Mouse (Mus musculus) mature B cell (primary cell): Measurements from ENCODE around the gene Npdc1.

Source experiments
- in situ Hi-C: fragments of 300-500 bp; cut with MboI; formaldehyde crosslinking; loops from 2 replicates; pipeline ENCODE4 v1.14.3; 2019

The Npdc1 gene

DNA sequence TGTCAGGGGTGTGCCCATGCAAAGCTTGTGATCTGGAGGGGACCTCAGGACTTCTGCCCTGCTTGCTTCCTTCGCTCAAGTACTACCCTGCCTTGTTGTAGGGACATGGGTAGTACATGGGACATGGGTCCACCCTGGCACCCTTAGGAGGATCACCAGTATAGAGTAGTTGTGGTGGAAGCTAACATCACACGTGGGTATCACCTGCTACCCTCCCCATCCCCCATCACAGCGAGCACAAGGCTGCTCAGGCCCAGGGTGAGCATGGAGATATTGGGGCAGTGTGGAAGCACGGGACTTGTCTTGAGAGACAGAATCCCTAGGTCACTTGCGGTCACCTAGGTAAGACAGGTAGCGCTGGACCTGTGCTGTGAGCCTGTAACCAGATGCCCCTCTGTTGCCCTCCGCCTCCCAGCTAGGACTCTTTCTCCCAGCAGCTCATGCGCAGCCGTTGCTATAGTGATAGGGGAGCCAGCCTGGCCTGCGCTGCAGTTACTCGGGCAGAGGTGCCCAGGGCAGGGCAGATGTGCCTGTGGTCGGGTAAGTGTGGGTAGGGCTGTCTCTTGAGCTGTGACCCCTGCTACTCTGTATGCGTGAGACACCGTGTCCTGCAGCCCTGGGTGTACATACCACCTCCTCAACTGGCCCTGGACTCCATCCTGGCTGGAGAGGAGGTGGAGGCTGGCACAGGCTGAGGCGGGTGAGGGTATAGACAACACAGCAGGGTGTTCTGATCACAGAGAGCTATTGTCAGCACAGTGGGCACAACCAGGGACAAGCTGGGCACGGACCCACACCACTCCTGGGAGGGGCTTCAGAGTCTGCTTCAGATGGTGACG is 31.5 kb downstream of the Npdc1 start:
- in situ Hi-C loops, result no loop called here

DNA sequence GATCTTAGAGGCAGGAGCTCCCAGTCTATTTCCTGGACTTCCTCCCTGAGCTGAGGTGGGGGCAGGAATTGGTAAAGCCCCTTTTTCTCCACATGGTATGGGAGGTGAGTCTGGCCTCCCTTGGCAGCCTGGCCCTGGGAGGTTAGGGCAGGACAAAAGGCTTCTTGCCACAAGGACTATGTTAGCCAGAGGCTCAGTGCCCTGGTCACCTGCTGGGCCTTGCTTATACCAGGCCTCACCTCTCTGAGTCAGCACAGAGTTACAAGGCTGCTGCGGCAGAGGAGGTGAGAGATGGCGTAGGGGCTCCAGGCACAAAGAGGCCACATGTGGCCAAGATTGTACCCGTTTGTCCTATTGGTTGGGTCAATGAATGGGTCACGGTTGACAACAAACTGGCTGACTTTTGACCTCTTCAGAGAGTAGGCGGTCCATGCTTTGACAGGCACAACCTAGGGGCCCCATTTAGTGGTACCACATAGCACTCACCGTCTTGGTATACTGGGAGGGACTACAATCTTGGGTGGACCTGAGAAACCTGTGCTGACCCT is 32.2 kb downstream of the Npdc1 start:
- in situ Hi-C loops, result no loop called here

DNA sequence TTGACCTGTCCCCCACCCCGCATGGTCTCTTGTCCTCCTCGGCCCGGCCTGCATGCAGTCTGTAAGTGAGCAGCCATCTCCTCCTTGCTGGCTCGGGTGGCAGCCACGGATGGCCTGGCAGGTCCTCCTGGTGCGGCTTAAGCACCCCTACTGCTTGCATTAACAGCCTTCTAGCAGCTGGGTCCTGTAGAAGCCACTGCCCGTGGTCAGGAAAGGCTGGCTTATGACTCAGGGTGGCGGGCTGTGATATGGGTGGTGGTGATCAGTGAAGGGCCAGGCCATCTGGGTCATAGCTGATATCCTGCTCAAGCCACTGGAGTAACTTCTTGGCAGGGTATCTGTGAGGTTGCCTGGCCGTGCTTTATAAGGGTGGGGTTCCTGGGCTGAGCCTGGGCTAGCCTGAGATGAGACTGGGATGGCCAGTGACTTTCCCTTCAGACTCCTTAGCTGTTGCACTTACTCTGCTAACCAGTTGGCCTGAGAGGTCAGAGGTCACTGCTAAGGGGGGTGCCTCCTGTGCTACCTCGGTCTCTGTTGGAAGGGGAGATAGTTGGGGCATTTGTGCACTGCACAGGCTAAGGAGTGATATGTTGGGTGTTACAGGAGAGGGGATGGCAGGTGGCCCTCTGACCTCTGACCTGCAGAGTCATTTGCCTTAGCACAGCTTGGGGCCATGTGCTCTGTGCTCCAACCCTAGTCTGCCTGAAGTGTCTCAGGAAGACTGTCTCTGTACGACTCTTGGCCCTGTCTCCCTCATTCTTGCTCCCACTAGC is 33.4 kb downstream of the Npdc1 start:
- in situ Hi-C loops, result no loop called here

- in situ Hi-C loops, result no loop called here
Measured at GRCm38 (mm10) chr2:25433101-25433500, 34.0 kb downstream of the Npdc1 start.

- in situ Hi-C loops, result no loop called here
Measured at GRCm38 (mm10) chr2:25434292-25434691, 35.1 kb downstream of the Npdc1 start.

GRCm38 (mm10) chr2:25436286-25436820 is 37.2 kb downstream of the Npdc1 start:
- in situ Hi-C loops, result no loop called here

- in situ Hi-C loops, result no loop called here
Measured at GRCm38 (mm10) chr2:25441067-25441466, 41.9 kb downstream of the Npdc1 start.

- in situ Hi-C loops, result no loop called here
Measured at GRCm38 (mm10) chr2:25442682-25443081, 43.5 kb downstream of the Npdc1 start.

DNA sequence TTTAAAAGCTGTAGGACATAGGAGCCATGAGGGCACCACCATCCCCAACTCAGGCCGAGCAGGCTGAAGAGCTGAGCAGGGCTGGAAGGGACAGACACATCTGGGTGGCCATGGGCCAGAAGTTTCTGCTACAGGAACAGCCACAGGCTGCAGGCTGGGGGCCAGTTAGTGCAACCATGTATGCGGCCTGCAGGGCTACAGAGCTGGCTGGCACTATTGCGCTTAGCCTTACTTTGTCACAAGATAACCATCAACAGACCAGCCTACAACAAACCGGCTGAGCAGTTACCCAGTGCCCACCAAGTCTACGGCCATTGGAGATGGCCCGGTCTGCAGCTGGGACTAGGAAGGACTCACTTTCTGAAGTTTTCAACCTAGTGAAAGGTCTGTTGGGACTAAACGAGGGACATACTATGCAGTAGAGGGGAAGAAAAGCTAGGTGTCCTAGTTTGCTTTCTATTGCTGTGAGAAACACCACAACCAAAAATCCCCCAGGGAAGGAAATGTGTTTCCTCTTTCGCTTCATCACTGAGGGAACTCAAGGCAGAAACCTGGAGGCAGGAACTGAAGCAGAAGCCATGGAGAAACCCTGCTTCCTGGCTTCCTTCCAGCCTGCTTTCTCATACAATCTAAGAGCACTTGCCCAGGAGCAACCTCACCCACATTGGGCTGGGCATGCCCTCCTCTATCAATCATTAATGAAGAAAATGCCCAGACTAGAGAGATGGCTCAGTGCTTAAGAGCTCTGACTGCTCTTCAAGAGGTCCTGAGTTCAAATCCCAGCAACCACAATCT is 51.9 kb downstream of the Npdc1 start:
- in situ Hi-C loops, result no loop called here

DNA sequence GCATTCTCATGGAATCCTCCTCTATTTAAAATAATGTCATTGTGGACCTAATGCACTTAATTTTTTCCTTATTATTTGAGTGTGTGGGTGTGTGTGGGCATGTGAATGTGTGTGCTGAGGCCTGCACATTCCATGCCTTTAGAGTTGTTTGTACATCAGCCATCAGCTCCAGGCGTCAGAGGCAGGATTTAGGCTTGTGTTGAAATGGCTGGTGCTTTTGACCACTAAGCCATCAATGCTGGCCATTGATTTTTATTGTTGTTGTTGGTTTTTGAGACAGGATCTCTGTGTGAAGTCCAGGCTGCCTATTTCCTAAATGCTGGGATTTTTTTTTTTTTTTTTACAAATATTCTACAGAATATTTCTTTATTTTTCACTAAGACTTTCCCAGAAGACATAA is 53.8 kb downstream of the Npdc1 start:
- in situ Hi-C loops, result no loop called here

GRCm38 (mm10) chr2:25456205-25456953 is 57.2 kb downstream of the Npdc1 start, which contains the start of gene Clic3:
Gene Clic3 (plus strand): TSS chr2:25456838.
- in situ Hi-C loops, result no loop called here

- in situ Hi-C loops, result no loop called here
Measured at GRCm38 (mm10) chr2:25457022-25457896, 58.1 kb downstream of the Npdc1 start.

DNA sequence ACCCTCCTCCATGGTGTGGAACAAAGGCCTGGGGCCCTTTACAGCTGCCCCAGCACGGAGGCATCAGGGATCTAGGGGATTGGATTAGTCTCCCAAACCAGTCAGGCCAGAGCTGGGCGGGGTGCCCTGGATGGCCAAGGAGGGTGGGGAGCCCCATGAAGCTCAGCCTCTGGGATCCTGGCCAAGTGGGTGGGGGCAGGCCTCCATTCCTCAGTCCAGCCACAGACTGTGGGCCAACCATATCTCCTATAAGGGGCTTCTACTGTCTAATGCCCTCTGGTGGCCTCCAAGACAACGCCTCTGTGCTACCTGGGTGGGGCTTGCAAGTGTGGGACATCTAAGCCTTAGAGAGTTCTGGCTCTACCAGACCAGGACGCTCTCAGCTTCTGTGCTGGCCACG is 59.8 kb downstream of the Npdc1 start:
- in situ Hi-C loops, result no loop called here
